Mouse (Mus musculus) cerebellum, adult 2 months (tissue): ENCODE measurements around the gene Cct5.

Experiments
- CTCF ChIP-seq: fragments of 200-500 bp; IDR thresholded peaks from 2 replicates; pipeline ENCODE4 v1.5.1; 2011; ENCODE audit warnings: low read depth, mild to moderate bottlenecking, control low read depth, low read length, moderate library complexity, borderline replicate concordance; ENCODE audit not compliant: insufficient read depth
- POLR2A ChIP-seq: fragments of 200-500 bp; IDR thresholded peaks from 2 replicates; pipeline ENCODE4 v1.6.1; 2011; ENCODE audit warnings: low read length, control low read depth, borderline replicate concordance; ENCODE audit not compliant: insufficient read depth

GRCm38 (mm10) chr15:31565786-31566185 is 35.8 kb downstream of the Cct5 start:
- TF ChIP-seq CTCF (no peak), POLR2A (no peak)
